ENCODE assay signal across 20 mouse cellular contexts in genomic region chr1:159999232-159999631, GRCm38 (mm10). TPM values are rescaled to one million over a fixed set of nuclear protein-coding genes. Genes with fewer than 3 reads are reported as not detected.
DNase-seq lines count a peak whose midpoint lies in the region; ATAC-seq lines count a peak whose summit lies in the region.
"Had no signal": no experiment of that assay in that cellular context is flagged by ENCODE, and none has a peak within 500 bp of the region (broad histone marks: within the 10 kb centered on the region; RNA-seq: fewer than 3 reads in every experiment).

No protein-coding gene starts in this region.

- H3K27me3 ChIP-seq in limb, embryonic 10.5 days (ENCODE audit: low read depth, poor library complexity, severe bottlenecking) = no peaks in the 10 kb centered on the region
- H3K27me3 ChIP-seq: embryonic facial prominence, embryonic 15.5 days; heart, embryonic 13.5 days; hindbrain, embryonic 15.5 days had no signal

- no peaks in the 10 kb centered on the region for H3K4me1 ChIP-seq in limb, embryonic 10.5 days
- H3K4me1 ChIP-seq: embryonic facial prominence, embryonic 15.5 days; forebrain, embryonic 10.5 days; heart, embryonic 13.5 days; hindbrain, embryonic 15.5 days had no signal

- H3K9me3 ChIP-seq in limb, embryonic 10.5 days (replicated peaks) = no peaks in the 10 kb centered on the region
- H3K9me3 ChIP-seq: embryonic facial prominence, embryonic 15.5 days; forebrain, embryonic 10.5 days; G1E; heart, embryonic 13.5 days; hindbrain, embryonic 15.5 days had no signal

- no peak for DNase-seq in frontal cortex, postnatal 36 days (ENCODE audit: low spot score in 2 of 2)
- peak; percentile 46 to 57 for DNase-seq in spleen, postnatal 36 days (ENCODE audit: low spot score in 2 of 2)
- no peak for DNase-seq in spleen, postnatal 4 days (ENCODE audit: low spot score in 2 of 2)
- peak; percentile 43 for DNase-seq in induced T-regulatory cell, adult 2 months (ENCODE audit: low read depth)
- no peak for DNase-seq in limb, embryonic 10.5 days (ENCODE audit: low spot score)
- DNase-seq in adrenal gland, adult 18-20 months (ENCODE audit: low spot score in 2 of 2) = no peak
- DNase-seq in embryo, embryonic 9.5 days (ENCODE audit: extremely low spot score) = no peak
- DNase-seq: adrenal gland, postnatal 14 days; cerebellum, adult 18-20 months; cerebellum, postnatal 10 days; gastrocnemius, postnatal 14 days; heart, postnatal 36 days had no signal

- 84% methylated on average over 3 of the region's 3 CpGs for WGBS in limb, embryonic 10.5 days

- no peaks in the 10 kb centered on the region for H3K36me3 ChIP-seq in limb, embryonic 10.5 days
- H3K36me3 ChIP-seq: embryonic facial prominence, embryonic 15.5 days; forebrain, embryonic 10.5 days; G1E; heart, embryonic 13.5 days; hindbrain, embryonic 15.5 days had no signal

- no peak overlapping the region for H3K4me3 ChIP-seq in limb, embryonic 10.5 days
- H3K4me3 ChIP-seq: embryonic facial prominence, embryonic 15.5 days; erythroblast, embryonic 14.5 days; forebrain, embryonic 10.5 days; heart, embryonic 13.5 days; hindbrain, embryonic 15.5 days had no signal

- ATAC-seq in frontal cortex, adult (ENCODE audit: low TSS enrichment) = peak; percentile 59
- ATAC-seq: forebrain, embryonic 14.5 days had no signal

- no peak overlapping the region for H3K27ac ChIP-seq in limb, embryonic 10.5 days
- H3K27ac ChIP-seq: embryonic facial prominence, embryonic 15.5 days; forebrain, embryonic 10.5 days; heart, embryonic 13.5 days; hindbrain, embryonic 15.5 days had no signal

RNA-seq across cellular contexts. Expression of gene 4930523C07Rik, which starts 45.0 kb away (rescaled TPM):
- polyA plus RNA-seq in limb, embryonic 10.5 days (2016; fragmentation: Nextera tagmentation; extraction: Ambion mirVana) = 1.2 and 2.8 TPM in 2 replicates
- 10 to 100 TPM; 17.6 to 24.4 TPM for total RNA-seq in adrenal gland, adult 18-20 months (2021)
- polyA plus RNA-seq: G1E had no signal

Comparison
In these comparisons a context has a peak if more than half of its experiments do, and no peak if none do; other contexts are left out.
1. DNase-seq: peak in spleen, postnatal 36 days (2 of 2) and induced T-regulatory cell, adult 2 months (single experiment); none in frontal cortex, postnatal 36 days (0 of 2), spleen, postnatal 4 days (0 of 2), limb, embryonic 10.5 days (single experiment), adrenal gland, adult 18-20 months (0 of 2) and embryo, embryonic 9.5 days (single experiment).